Mouse (Mus musculus) heart, embryonic 12.5 days (tissue): ENCODE data around the gene Pdzrn3. TPM values are rescaled to one million over a fixed set of nuclear protein-coding genes. Genes with fewer than 3 reads are reported as not detected.

Experiments
- ATAC-seq: fragments of 200-750 bp; cut with Nextera tagmentation; 2 replicates; pipeline ENCODE4 v1.8.0; 2017; ENCODE audit warnings: moderate TSS enrichment, moderate library complexity; ENCODE audit not compliant: insufficient number of reproducible peaks, low FRiP score
- H3K27ac ChIP-seq: fragments of 300-500 bp; sonication (generic); 2 replicates; pipeline ENCODE4 v1.5.1; 2016; ENCODE audit warnings: mild to moderate bottlenecking, moderate library complexity; ENCODE audit not compliant: poor library complexity, severe bottlenecking
- H3K27me3 ChIP-seq: fragments of 300-500 bp; sonication (generic); replicated peaks from 2 replicates; pipeline ENCODE4 v1.6.1; 2016; ENCODE audit warnings: mild to moderate bottlenecking, moderate library complexity
- H3K36me3 ChIP-seq: fragments of 300-500 bp; sonication (generic); 2 replicates; pipeline ENCODE4 v1.6.1; 2016; ENCODE audit warnings: mild to moderate bottlenecking, moderate library complexity
- H3K4me1 ChIP-seq: fragments of 300-500 bp; sonication (generic); replicated peaks from 2 replicates; pipeline ENCODE4 v1.6.1; 2016; ENCODE audit warnings: mild to moderate bottlenecking
- H3K4me2 ChIP-seq: fragments of 300-500 bp; sonication (generic); 2 replicates; pipeline ENCODE4 v1.6.1; 2016; ENCODE audit warnings: mild to moderate bottlenecking, moderate library complexity
- H3K4me3 ChIP-seq: fragments of 300-500 bp; sonication (generic); 2 replicates; pipeline ENCODE4 v1.5.1; 2016; ENCODE audit warnings: mild to moderate bottlenecking
- H3K9ac ChIP-seq: fragments of 300-500 bp; sonication (generic); 2 replicates; pipeline ENCODE4 v1.6.1; 2016; ENCODE audit warnings: mild to moderate bottlenecking, moderate library complexity
- H3K9me3 ChIP-seq: fragments of 300-500 bp; sonication (generic); replicated peaks from 2 replicates; pipeline ENCODE4 v1.6.1; 2016; ENCODE audit warnings: mild to moderate bottlenecking, moderate library complexity
- WGBS: fragments of 180-500 bp; shearing (Covaris S2); methylation state at CpG from one replicate; pipeline ENCODE4 v1.1.7; 2016; 5-methylcytosine and 5-hydroxymethylcytosine counted together
- polyA plus RNA-seq: library from polyadenylated mRNA; unstranded; fragments of >200 nt; fragmentation: Nextera tagmentation; extraction: Ambion mirVana; gene quantifications from 2 replicates; pipeline ENCODE4 v1.2.1, GENCODE M21; 2016

Pdzrn3 gene
- polyA plus RNA-seq, 1 experiment from 2014 or later, result 14.0 TPM

DNA sequence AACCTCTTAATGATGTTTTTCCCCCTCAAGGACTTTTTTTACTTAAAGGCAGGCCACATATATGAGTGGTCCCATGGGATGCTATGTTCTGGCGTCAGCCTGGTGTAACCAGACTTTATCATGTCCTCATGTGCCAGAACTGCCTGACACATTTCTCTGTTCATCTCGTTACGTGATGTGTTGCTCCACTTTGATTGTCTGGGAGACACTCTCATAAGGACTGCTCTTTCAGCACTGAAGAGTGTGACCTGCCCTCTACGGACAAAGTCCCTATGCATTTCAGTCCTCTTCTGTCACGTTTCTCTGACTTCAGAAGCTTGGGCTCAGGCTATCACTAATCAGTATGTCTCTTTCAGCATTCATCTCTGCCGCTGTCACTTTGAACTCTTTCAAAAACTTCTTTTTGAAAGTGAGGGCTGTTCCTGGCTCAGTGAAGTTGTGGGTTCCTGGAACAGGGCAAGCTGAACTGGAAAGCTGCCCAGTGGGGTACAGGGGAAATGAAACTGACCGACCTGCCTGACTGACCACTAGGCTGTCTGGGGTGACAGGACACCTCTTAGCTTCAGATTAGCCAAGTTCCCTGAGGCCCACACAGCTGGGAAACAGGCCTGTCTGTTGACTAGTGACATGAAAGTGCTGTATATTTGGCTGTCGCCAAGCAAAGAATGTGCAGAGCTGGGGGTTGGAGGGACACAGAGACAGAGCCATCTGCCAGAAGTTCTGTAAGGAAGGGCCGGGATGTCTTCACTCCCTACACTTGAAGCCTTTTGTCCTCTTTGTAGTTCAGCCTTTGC, 10.7 kb downstream of the Pdzrn3 start:
- H3K4me3 ChIP-seq, result no peak overlapping the region
- H3K4me2 ChIP-seq, result peak overlapping the region; percentile 44
- H3K27me3 ChIP-seq, result no peaks in the 10 kb centered on the region
- H3K4me1 ChIP-seq, result peaks cover 71% of the 10 kb centered on the region
- 0 out of 2 replicates have a peak overlapping the region, but pooled peaks have one; percentile 38 for H3K9ac ChIP-seq
- 30% methylated on average over 9 of the region's 9 CpGs for WGBS
- ATAC-seq, result peak; percentile 46; the same call in 1 of the 2 replicates
- H3K9me3 ChIP-seq, result no peaks in the 10 kb centered on the region
- H3K36me3 ChIP-seq, result peaks cover under 1% of the 10 kb centered on the region
- H3K27ac ChIP-seq, result peak overlapping the region; percentile 77

GRCm38 (mm10) chr6:101365795-101366194, 11.9 kb downstream of the Pdzrn3 start:
- Histone ChIP-seq H3K27ac (peak overlapping the region; percentile 77; the same call in 1 of the 2 replicates), H3K9ac (no peak overlapping the region; the same call in 1 of the 2 replicates), H3K4me2 (no peak overlapping the region), H3K4me3 (no peak overlapping the region), H3K36me3 (peaks cover 12% of the 10 kb centered on the region), H3K27me3 (no peaks in the 10 kb centered on the region), H3K9me3 (no peaks in the 10 kb centered on the region), H3K4me1 (peaks cover 77% of the 10 kb centered on the region)
- WGBS, result 60% methylated on average over 6 of the region's 6 CpGs
- no peak for ATAC-seq

- H3K9ac ChIP-seq, result no peak overlapping the region
- 72% methylated on average over 5 of the region's 5 CpGs for WGBS
- no peaks in the 10 kb centered on the region for H3K9me3 ChIP-seq
- no peaks in the 10 kb centered on the region for H3K27me3 ChIP-seq
- no peak for ATAC-seq
- H3K36me3 ChIP-seq, result peaks cover 12% of the 10 kb centered on the region
- no peak overlapping the region for H3K4me3 ChIP-seq
- H3K4me1 ChIP-seq, result peaks cover 89% of the 10 kb centered on the region
- H3K27ac ChIP-seq, result 0 out of 2 replicates have a peak overlapping the region, but pooled peaks have one; percentile 0
- H3K4me2 ChIP-seq, result no peak overlapping the region
These were observed 13.8 kb downstream of the Pdzrn3 start for GRCm38 (mm10) chr6:101363904-101364303.

DNA sequence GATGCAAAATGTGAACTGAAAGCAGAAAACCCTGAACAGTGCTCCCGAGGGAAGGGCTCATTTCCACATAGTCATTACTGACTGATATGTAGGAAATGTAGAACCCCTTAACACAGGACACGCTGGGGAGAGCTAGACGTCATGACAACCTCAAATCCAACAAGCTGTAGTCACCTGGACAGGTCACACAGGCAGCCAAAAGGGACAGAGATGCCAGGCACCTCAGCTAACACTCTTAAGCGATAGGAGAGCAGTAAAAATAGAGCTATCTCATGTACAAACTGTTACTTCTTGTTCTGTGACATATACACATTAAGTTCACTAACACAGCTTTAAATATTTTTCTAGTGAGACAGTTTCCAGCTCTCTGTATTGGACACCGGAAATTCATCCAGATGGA, 15.0 kb downstream of the Pdzrn3 start:
- WGBS, result 45% methylated on average over 5 of the region's 5 CpGs
- no peak for ATAC-seq
- no peak overlapping the region for H3K4me3 ChIP-seq
- H3K27ac ChIP-seq, result peak overlapping the region; percentile 39
- H3K36me3 ChIP-seq, result peaks cover 12% of the 10 kb centered on the region
- H3K27me3 ChIP-seq, result no peaks in the 10 kb centered on the region
- no peak overlapping the region for H3K9ac ChIP-seq
- peaks cover 82% of the 10 kb centered on the region for H3K4me1 ChIP-seq
- no peaks in the 10 kb centered on the region for H3K9me3 ChIP-seq
- H3K4me2 ChIP-seq, result no peak overlapping the region

DNA sequence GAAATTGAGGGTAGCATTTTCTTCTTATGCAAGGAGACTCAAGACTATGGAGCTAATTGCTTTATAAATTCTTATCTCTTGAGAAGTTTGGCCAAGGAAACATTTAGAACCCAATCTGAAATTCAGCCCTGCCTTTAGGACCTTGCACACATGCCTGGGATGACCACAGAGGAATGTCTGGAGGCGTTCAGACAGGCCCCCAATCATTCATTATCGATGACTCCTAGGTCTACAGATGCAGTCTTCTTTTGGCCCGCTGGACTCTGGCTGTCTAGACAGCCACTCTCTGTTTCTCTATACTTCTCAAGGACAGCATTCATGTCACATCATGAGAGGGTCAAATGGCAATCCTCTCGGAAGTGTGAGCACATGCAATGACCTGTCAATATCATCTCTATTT, 15.4 kb downstream of the Pdzrn3 start:
- no peaks in the 10 kb centered on the region for H3K27me3 ChIP-seq
- no peaks in the 10 kb centered on the region for H3K9me3 ChIP-seq
- ATAC-seq, result no peak
- no peak overlapping the region for H3K4me2 ChIP-seq
- peaks cover 12% of the 10 kb centered on the region for H3K36me3 ChIP-seq
- peak overlapping the region; percentile 39 for H3K27ac ChIP-seq
- no peak overlapping the region for H3K4me3 ChIP-seq
- H3K4me1 ChIP-seq, result peaks cover 78% of the 10 kb centered on the region
- H3K9ac ChIP-seq, result no peak overlapping the region
- WGBS, result 42% methylated on average over 4 of the region's 4 CpGs

DNA sequence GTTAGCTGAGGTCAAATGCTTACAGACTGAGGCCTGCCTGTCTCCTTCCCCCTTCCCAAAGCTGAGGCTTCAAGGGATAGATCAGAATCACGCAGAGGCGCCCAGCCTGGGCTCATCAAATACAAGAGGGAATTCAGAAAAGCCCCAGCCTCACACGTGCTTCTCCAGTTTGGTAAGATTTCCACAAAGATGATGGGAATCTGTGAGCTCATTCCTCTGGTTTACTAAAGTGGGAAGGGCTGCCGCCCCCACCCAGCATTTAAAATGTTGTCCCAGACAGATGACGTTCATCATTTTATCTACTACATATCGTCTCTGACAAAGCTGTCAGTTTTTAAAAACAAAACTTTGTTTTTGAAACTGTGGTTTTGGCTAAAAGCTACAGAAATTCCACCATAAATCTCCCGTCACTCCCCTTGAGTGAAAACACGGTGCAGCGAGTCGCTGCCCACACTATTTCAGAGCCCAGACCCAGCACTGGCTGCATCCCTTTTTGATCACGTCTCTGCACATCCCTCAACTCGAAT, 17.4 kb downstream of the Pdzrn3 start:
- Histone ChIP-seq H3K4me1 (peaks cover 71% of the 10 kb centered on the region), H3K9me3 (no peaks in the 10 kb centered on the region), H3K36me3 (peaks cover 12% of the 10 kb centered on the region), H3K9ac (peak overlapping the region; percentile 38; the same call in 1 of the 2 replicates), H3K27ac (peak overlapping the region; percentile 51), H3K4me3 (no peak overlapping the region), H3K27me3 (no peaks in the 10 kb centered on the region), H3K4me2 (no peak overlapping the region)
- WGBS, result 45% methylated on average over 12 of the region's 12 CpGs
- ATAC-seq, result no peak

DNA sequence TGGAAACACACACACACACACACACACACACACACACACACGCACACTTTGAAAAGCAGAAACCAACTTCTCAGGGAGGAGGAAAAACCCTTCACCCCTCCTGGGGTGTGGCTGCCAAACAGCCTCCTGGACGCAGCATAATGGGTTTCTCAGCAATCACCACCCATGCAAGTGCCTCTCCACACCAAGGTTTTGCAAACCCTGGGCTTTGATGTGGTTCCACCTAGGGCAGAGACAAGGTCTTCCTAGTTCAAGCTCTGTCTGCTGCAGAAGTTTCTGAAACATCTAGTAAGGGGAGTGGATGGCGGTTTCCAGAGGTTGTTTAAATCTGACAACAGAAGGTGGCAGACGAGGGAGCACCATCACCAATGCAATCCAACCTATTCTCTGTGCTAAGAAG, 18.1 kb downstream of the Pdzrn3 start:
- Histone ChIP-seq H3K27me3 (no peaks in the 10 kb centered on the region), H3K4me2 (no peak overlapping the region), H3K9ac (no peak overlapping the region; the same call in 1 of the 2 replicates), H3K4me1 (peaks cover 73% of the 10 kb centered on the region), H3K9me3 (no peaks in the 10 kb centered on the region), H3K36me3 (peaks cover 12% of the 10 kb centered on the region), H3K4me3 (no peak overlapping the region), H3K27ac (peak overlapping the region; percentile 51)
- 64% methylated on average over 4 of the region's 4 CpGs for WGBS
- ATAC-seq, result no peak

GRCm38 (mm10) chr6:101354887-101355286, 22.8 kb downstream of the Pdzrn3 start:
- peak overlapping the region; percentile 46 for H3K4me2 ChIP-seq
- no peak for ATAC-seq
- no peaks in the 10 kb centered on the region for H3K9me3 ChIP-seq
- H3K4me3 ChIP-seq, result no peak overlapping the region
- peaks cover 74% of the 10 kb centered on the region for H3K4me1 ChIP-seq
- no peak overlapping the region for H3K9ac ChIP-seq
- H3K27me3 ChIP-seq, result no peaks in the 10 kb centered on the region
- peak overlapping the region; percentile 69 for H3K27ac ChIP-seq
- 19% methylated on average over 1 of the region's 1 CpGs for WGBS
- H3K36me3 ChIP-seq, result no peaks in the 10 kb centered on the region

DNA sequence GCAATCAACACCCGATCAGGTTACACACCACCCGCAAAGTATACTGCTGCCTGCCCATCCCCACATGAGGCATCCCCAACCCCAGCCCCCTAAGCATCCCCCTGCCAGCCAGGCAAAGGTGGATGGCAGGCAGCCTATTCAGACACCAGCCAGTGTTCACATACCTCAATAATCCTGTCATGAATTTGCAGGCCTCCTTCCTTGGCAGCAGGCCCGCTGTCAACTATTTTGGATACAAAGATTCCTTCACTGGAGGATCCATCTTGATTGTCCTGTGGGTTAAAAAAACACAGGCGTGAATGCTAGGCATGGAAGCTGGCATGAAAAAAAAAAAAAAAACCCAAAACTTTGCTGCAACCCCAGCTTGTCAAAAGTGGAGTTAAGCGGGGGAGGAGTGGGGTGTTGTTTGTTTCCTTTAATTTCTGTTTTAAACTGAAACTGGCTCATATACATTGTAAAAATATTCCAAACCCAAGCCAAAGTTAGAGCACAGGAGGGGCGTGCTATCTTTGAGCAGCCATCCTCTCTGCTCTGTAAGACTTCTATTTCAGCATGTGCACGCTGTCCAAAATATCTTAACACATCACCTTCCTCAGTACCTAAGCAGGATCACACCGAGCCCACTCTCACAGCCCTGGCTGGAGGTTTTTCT, 23.3 kb downstream of the Pdzrn3 start:
- WGBS, result 31% methylated on average over 8 of the region's 8 CpGs
- Histone ChIP-seq H3K36me3 (no peaks in the 10 kb centered on the region), H3K27me3 (no peaks in the 10 kb centered on the region), H3K27ac (peak overlapping the region; percentile 69), H3K4me1 (peaks cover 71% of the 10 kb centered on the region), H3K9ac (no peak overlapping the region), H3K9me3 (no peaks in the 10 kb centered on the region), H3K4me2 (peak overlapping the region; percentile 46), H3K4me3 (no peak overlapping the region)
- no peak for ATAC-seq

DNA sequence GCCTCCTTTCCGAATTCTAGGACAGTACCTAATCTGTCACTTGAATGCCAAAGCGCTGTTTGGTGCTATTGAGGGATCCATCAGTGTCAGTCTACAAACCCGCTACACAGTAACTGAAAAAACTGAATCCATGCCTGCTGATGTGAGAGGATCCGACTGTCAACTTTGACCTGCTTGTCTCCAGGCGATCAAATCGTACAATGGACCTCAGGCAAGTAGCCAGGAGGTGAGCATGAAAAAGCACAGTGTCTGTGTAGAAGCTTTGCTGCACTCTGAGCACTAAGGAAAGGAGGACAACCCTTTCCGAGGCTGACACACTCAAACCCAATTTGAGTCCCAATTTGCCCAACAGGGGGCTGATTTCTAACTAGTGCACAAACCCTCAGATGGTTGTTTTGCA, 24.0 kb downstream of the Pdzrn3 start:
- Histone ChIP-seq H3K4me3 (no peak overlapping the region), H3K27ac (peak overlapping the region; percentile 69), H3K9ac (0 out of 2 replicates have a peak overlapping the region, but pooled peaks have one; percentile 10), H3K36me3 (no peaks in the 10 kb centered on the region), H3K9me3 (no peaks in the 10 kb centered on the region), H3K4me1 (peaks cover 66% of the 10 kb centered on the region), H3K4me2 (peak overlapping the region; percentile 46), H3K27me3 (no peaks in the 10 kb centered on the region)
- WGBS, result 65% methylated on average over 7 of the region's 7 CpGs
- ATAC-seq, result no peak

DNA sequence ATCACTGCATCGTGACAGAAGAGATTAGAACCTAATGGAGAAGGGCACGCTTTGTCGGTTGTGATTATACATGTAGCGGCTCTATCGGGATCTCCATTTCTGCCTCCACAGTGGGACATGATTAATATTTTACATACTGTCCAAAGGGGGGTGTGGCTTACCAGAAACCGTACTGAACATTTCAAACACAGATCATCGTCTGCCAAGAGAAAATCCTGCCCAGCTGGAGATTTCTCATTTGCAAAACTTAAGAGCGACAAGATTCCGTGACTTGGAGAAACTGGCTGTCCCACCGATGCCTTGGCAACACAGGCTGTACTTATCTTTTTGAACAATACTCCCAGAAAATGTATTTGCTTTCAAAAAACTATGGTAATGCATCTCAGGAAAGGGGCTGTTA, 25.1 kb downstream of the Pdzrn3 start:
- H3K9ac ChIP-seq, result no peak overlapping the region
- no peaks in the 10 kb centered on the region for H3K9me3 ChIP-seq
- no peak overlapping the region for H3K4me3 ChIP-seq
- no peak overlapping the region for H3K27ac ChIP-seq
- no peaks in the 10 kb centered on the region for H3K36me3 ChIP-seq
- WGBS, result 77% methylated on average over 10 of the region's 10 CpGs
- H3K27me3 ChIP-seq, result no peaks in the 10 kb centered on the region
- H3K4me1 ChIP-seq, result peaks cover 64% of the 10 kb centered on the region
- no peak for ATAC-seq
- no peak overlapping the region for H3K4me2 ChIP-seq
